Mouse (Mus musculus): ENCODE data around the gene Rps10.

DNA sequence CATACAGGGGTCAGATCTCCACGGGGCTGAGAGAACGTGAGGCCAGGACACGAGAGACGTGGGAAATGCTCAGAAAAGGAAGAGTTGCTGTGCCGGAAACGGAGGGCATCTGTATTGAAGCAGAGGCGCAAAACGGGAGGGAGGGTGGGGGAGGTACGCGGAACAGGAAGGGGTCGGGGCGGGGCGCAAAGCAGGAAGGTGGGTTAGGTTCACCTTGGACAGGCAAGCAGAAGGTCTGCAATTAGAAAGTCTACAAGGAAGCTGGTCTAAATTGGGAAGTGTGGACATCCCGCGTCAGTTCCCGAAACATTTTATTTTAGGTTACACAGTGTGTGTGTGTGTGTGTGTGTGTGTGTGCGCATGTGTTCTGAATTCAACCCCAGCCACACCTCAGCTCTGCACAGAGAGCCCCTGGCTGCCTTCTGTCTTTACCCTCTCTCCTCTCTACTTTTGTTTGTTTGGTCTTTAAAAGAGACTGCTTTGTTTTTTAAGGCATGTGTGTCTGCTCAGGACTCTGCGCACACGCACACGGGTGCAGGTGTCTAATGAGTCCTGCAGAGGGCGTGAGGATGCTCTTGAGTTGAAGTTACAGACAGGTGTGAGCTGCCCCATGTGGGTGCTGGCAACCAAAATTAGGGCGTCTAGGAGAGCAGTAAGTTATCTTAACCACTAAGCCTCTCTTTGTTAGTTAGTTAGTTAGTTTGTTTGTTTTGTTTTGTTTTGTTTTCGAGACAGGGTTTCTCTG is 15.7 kb upstream of the Rps10 start:
- TF ChIP-seq EP300 (IDR thresholded peaks at IDR 0.05; ENCODE audit: low read depth) (no peak), CTCF (IDR thresholded peaks at IDR 0.05; ENCODE audit: low read depth) (no peak)
